In the genomic region with DNA sequence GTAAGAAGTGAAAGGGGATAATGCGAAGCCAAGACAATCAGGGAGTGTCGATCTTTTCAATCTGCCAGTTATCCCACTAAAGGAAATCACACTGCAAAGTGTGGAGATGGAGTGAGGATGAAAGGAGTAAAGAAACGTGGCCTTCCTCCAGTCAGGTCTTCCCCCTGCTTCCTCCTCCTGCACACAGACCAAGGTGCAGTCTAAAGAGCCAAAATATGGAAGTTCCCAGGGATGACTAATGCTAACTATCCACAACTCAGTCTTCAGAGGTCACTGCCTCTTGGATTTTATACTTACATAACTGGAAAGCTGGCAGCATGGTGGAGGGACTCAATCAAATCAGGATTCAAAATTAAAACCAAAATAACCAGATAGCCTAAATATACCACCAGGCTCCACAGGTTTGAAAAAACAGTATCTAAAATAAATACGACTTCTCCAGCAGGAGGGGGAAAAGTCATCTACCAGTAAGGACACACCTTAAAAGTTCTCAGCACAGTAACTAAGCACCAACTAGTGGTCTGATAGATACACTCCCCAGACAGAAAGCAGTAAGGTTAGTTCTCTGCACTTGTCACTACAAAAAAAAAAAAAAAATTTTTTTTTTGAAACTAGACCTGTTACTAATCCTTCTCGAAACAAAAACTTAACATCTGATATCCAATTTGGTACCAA, we compare ENCODE assay signal across 8 mouse cellular contexts. TPM values are rescaled to one million over a fixed set of nuclear protein-coding genes. Genes with fewer than 3 reads are reported as not detected.
DNase-seq lines count a peak whose midpoint lies in the region; ATAC-seq lines count a peak whose summit lies in the region.

No protein-coding gene starts in this region.

- H3K27ac ChIP-seq in kidney, embryonic 15.5 days = peak overlapping the region; percentile 96
- H3K27ac ChIP-seq in hindbrain, embryonic 11.5 days (ENCODE audit: low read depth, low read length) = no peak overlapping the region

- WGBS in kidney, embryonic 15.5 days = 16% methylated on average over 5 of the region's 5 CpGs
- 26% methylated on average over 5 of the region's 5 CpGs for WGBS in hindbrain, embryonic 11.5 days

- H3K27me3 ChIP-seq in kidney, embryonic 15.5 days = no peaks in the 10 kb centered on the region
- no peaks in the 10 kb centered on the region for H3K27me3 ChIP-seq in hindbrain, embryonic 11.5 days (ENCODE audit: control insufficient read depth, insufficient read depth, low read length)

- no peaks in the 10 kb centered on the region for H3K9me3 ChIP-seq in kidney, embryonic 15.5 days (replicated peaks)
- no peaks in the 10 kb centered on the region for H3K9me3 ChIP-seq in hindbrain, embryonic 11.5 days (ENCODE audit: control insufficient read depth, low read length)

- H3K4me1 ChIP-seq in kidney, embryonic 15.5 days = peaks cover 72% of the 10 kb centered on the region
- H3K4me1 ChIP-seq in hindbrain, embryonic 11.5 days (replicated peaks; ENCODE audit: control insufficient read depth, insufficient read depth, low read length) = peaks cover 2% of the 10 kb centered on the region

- no peak for DNase-seq in kidney, postnatal 14 days
- peak; percentile 40 for DNase-seq in Muller cell, postnatal 12 days (ENCODE audit: inconsistent ontology term)
- no peak for DNase-seq in hindbrain, embryonic 11.5 days (ENCODE audit: low spot score)
- DNase-seq in left cerebral cortex, postnatal 4 days = no peak
- no peak for DNase-seq in urinary bladder, postnatal 4 days (ENCODE audit: low spot score in 2 of 2)
- no peak for DNase-seq in ovary, postnatal 36 days (ENCODE audit: low spot score)

- intact Hi-C loops in left cerebral cortex, postnatal 4 days (cut with DNase I) = no loop called here

- peak overlapping the region; percentile 81 for H3K4me2 ChIP-seq in kidney, embryonic 15.5 days
- peak overlapping the region; percentile 79 for H3K4me2 ChIP-seq in hindbrain, embryonic 11.5 days (replicated peaks; ENCODE audit: low read depth, low read length)

- peaks cover 3% of the 10 kb centered on the region; the same call in 1 of the 2 replicates for H3K36me3 ChIP-seq in kidney, embryonic 15.5 days
- H3K36me3 ChIP-seq in hindbrain, embryonic 11.5 days (ENCODE audit: control insufficient read depth, insufficient read depth, low read length) = no peaks in the 10 kb centered on the region

- H3K9ac ChIP-seq in kidney, embryonic 15.5 days = peak overlapping the region; percentile 98
- H3K9ac ChIP-seq in hindbrain, embryonic 11.5 days (ENCODE audit: low read depth, low read length) = peak overlapping the region; percentile 93; the same call in 1 of the 2 replicates

- ATAC-seq in kidney, embryonic 15.5 days (replicated peaks; ENCODE audit: low FRiP score) = no peak
- ATAC-seq in hindbrain, embryonic 11.5 days (ENCODE audit: low FRiP score) = no peak
- ATAC-seq in megakaryocyte progenitor cell, adult 5-6 weeks (replicated peaks; ENCODE audit: poor library complexity) = peak; percentile 6; the same call in 1 of the 2 replicates

- peak overlapping the region; percentile 93 for H3K4me3 ChIP-seq in kidney, embryonic 15.5 days (replicated peaks)
- H3K4me3 ChIP-seq in hindbrain, embryonic 11.5 days (ENCODE audit: low read depth, low read length) = peak overlapping the region; percentile 87

RNA-seq across cellular contexts. Expression of a gene that starts 18.5 kb away (rescaled TPM):
- 4.7 and 5.0 TPM in 2 replicates for polyA plus RNA-seq in kidney, embryonic 15.5 days (2015; fragmentation: Nextera tagmentation; extraction: Ambion mirVana)
- 3.2 and 4.8 TPM in 2 replicates for polyA plus RNA-seq in hindbrain, embryonic 11.5 days (2014; fragmentation: Nextera tagmentation; extraction: Ambion mirVana)
- 23.6 and 30.2 TPM in 2 replicates for total RNA-seq in megakaryocyte progenitor cell, adult 5-6 weeks (2015)
- total RNA-seq in megakaryocyte progenitor cell, adult 5-6 weeks (2017) = 30.4 and 31.2 TPM in 2 replicates
- 1 to 10 TPM; 3.8 to 4.0 TPM for total RNA-seq in left cerebral cortex, postnatal 4 days (2021)

Comparison
In these comparisons a context has a peak if more than half of its experiments do, and no peak if none do; other contexts are left out.
1. RNA of a gene that starts 18.5 kb away (total RNA-seq): 23.6 to 31.2 TPM in megakaryocyte progenitor cell, adult 5-6 weeks; 3.8 to 4.0 TPM in left cerebral cortex, postnatal 4 days; every median in the first group is over 4 times any median in the second.